Mouse (Mus musculus): ENCODE measurements around the gene Trim25. TPM values are rescaled to one million over a fixed set of nuclear protein-coding genes. Genes with fewer than 3 reads are reported as not detected.

The Trim25 gene
- total and polyA plus RNA-seq, 2 experiments from 2014 or later = 7.8 to 16.1 TPM

- peaks cover 6% of the 10 kb centered on the region for H3K4me1 ChIP-seq (ENCODE audit: control insufficient read depth, insufficient read depth)
- no peaks in the 10 kb centered on the region for H3K27me3 ChIP-seq (ENCODE audit: control insufficient read depth, insufficient read depth, low read length)
- DNase-seq (ENCODE audit: low spot score) = no peak
- H3K9me3 ChIP-seq (replicated peaks; ENCODE audit: control insufficient read depth, low read length) = no peaks in the 10 kb centered on the region
- no peak within 1 kb of the TSS for H3K4me2 ChIP-seq (ENCODE audit: low read depth, low read length)
- no peak within 1 kb of the TSS for H3K4me3 ChIP-seq (ENCODE audit: low read depth, low read length)
- TF ChIP-seq EP300 (IDR thresholded peaks at IDR 0.05; ENCODE audit: low read depth) (no peak), CTCF (IDR thresholded peaks at IDR 0.05; ENCODE audit: low read depth) (no peak)
- no peak within 1 kb of the TSS for H3K27ac ChIP-seq (ENCODE audit: low read depth)
- H3K9ac ChIP-seq (replicated peaks; ENCODE audit: low read depth, low read length) = no peak within 1 kb of the TSS
- H3K36me3 ChIP-seq (replicated peaks; ENCODE audit: control insufficient read depth, insufficient read depth, low read length) = no peaks in the 10 kb centered on the region
- 39% methylated on average over 2 of the region's 2 CpGs for WGBS
- no peak for ATAC-seq (ENCODE audit: insufficient read depth, low read depth)
These were observed 28.9 kb upstream of the Trim25 start, which contains the start of gene Coil for GRCm38 (mm10) chr11:88970202-88970732. Gene Coil, plus strand, starts transcription at chr11:88970252.

- ATAC-seq (ENCODE audit: insufficient read depth, low read depth) = peak; percentile 88
- Histone ChIP-seq H3K27me3 (ENCODE audit: control insufficient read depth, insufficient read depth, low read length) (no peaks in the 10 kb centered on the region), H3K27ac (ENCODE audit: low read depth) (peak overlapping the region; percentile 79), H3K36me3 (replicated peaks; ENCODE audit: control insufficient read depth, insufficient read depth, low read length) (no peaks in the 10 kb centered on the region), H3K4me3 (ENCODE audit: low read depth, low read length) (peak overlapping the region; percentile 88), H3K4me2 (ENCODE audit: low read depth, low read length) (peak overlapping the region; percentile 91), H3K4me1 (ENCODE audit: control insufficient read depth, insufficient read depth) (peaks cover 6% of the 10 kb centered on the region), H3K9me3 (replicated peaks; ENCODE audit: control insufficient read depth, low read length) (no peaks in the 10 kb centered on the region), H3K9ac (replicated peaks; ENCODE audit: low read depth, low read length) (peak overlapping the region; percentile 84)
- peak; percentile 94 for DNase-seq (ENCODE audit: low spot score)
- 1% methylated on average over 61 of the region's 62 CpGs for WGBS
- TF ChIP-seq CTCF (IDR thresholded peaks at IDR 0.05; ENCODE audit: low read depth) = peak; percentile 80
- 0 out of 2 replicates have a peak, but pooled peaks have one; percentile 25 for TF ChIP-seq EP300 (IDR thresholded peaks at IDR 0.05; ENCODE audit: low read depth)
These were observed 25.1 kb upstream of the Trim25 start for GRCm38 (mm10) chr11:88973776-88974701.

- H3K4me1 ChIP-seq (ENCODE audit: control insufficient read depth, insufficient read depth) = peaks cover 6% of the 10 kb centered on the region
- 95% methylated on average over 2 of the region's 2 CpGs for WGBS
- no peak for ATAC-seq (ENCODE audit: insufficient read depth, low read depth)
These were observed 22.9 kb upstream of the Trim25 start for GRCm38 (mm10) chr11:88976320-88976719.

GRCm38 (mm10) chr11:88977188-88977587 is 22.0 kb upstream of the Trim25 start:
- 91% methylated on average over 5 of the region's 5 CpGs for WGBS
- no peak for DNase-seq (ENCODE audit: low spot score)
- no peak for TF ChIP-seq CTCF (IDR thresholded peaks at IDR 0.05; ENCODE audit: low read depth)

More at GRCm38 (mm10) chr11:88976320-88976719, 22.9 kb upstream of the Trim25 start:
- no peak overlapping the region for H3K4me3 ChIP-seq (ENCODE audit: low read depth, low read length)
- DNase-seq (ENCODE audit: low spot score) = no peak
- H3K27ac ChIP-seq (ENCODE audit: low read depth) = no peak overlapping the region
- H3K27me3 ChIP-seq (ENCODE audit: control insufficient read depth, insufficient read depth, low read length) = no peaks in the 10 kb centered on the region
- peaks cover 5% of the 10 kb centered on the region; the same call in 1 of the 2 replicates for H3K36me3 ChIP-seq (replicated peaks; ENCODE audit: control insufficient read depth, insufficient read depth, low read length)
- TF ChIP-seq CTCF (IDR thresholded peaks at IDR 0.05; ENCODE audit: low read depth) (peak; percentile 19; the same call in 1 of the 2 replicates), EP300 (IDR thresholded peaks at IDR 0.05; ENCODE audit: low read depth) (no peak)
- H3K4me2 ChIP-seq (ENCODE audit: low read depth, low read length) = no peak overlapping the region
- H3K9me3 ChIP-seq (replicated peaks; ENCODE audit: control insufficient read depth, low read length) = no peaks in the 10 kb centered on the region
- no peak overlapping the region for H3K9ac ChIP-seq (replicated peaks; ENCODE audit: low read depth, low read length)

GRCm38 (mm10) chr11:88981337-88981736 is 17.8 kb upstream of the Trim25 start:
- 81% methylated on average over 8 of the region's 8 CpGs for WGBS
- Histone ChIP-seq H3K9me3 (replicated peaks; ENCODE audit: control insufficient read depth, low read length) (no peaks in the 10 kb centered on the region), H3K9ac (replicated peaks; ENCODE audit: low read depth, low read length) (no peak overlapping the region), H3K4me3 (ENCODE audit: low read depth, low read length) (no peak overlapping the region), H3K4me1 (ENCODE audit: control insufficient read depth, insufficient read depth) (no peaks in the 10 kb centered on the region), H3K27ac (ENCODE audit: low read depth) (no peak overlapping the region), H3K4me2 (ENCODE audit: low read depth, low read length) (no peak overlapping the region), H3K36me3 (replicated peaks; ENCODE audit: control insufficient read depth, insufficient read depth, low read length) (peaks cover 25% of the 10 kb centered on the region), H3K27me3 (ENCODE audit: control insufficient read depth, insufficient read depth, low read length) (no peaks in the 10 kb centered on the region)
- ATAC-seq (ENCODE audit: insufficient read depth, low read depth) (no peak), DNase-seq (ENCODE audit: low spot score) (no peak)
- TF ChIP-seq EP300 (IDR thresholded peaks at IDR 0.05; ENCODE audit: low read depth) (no peak), CTCF (IDR thresholded peaks at IDR 0.05; ENCODE audit: low read depth) (no peak)

More at GRCm38 (mm10) chr11:88977188-88977587, 22.0 kb upstream of the Trim25 start:
- Histone ChIP-seq H3K4me1 (ENCODE audit: control insufficient read depth, insufficient read depth) (peaks cover 6% of the 10 kb centered on the region), H3K9me3 (replicated peaks; ENCODE audit: control insufficient read depth, low read length) (no peaks in the 10 kb centered on the region), H3K4me3 (ENCODE audit: low read depth, low read length) (no peak overlapping the region), H3K27me3 (ENCODE audit: control insufficient read depth, insufficient read depth, low read length) (no peaks in the 10 kb centered on the region), H3K27ac (ENCODE audit: low read depth) (no peak overlapping the region), H3K9ac (replicated peaks; ENCODE audit: low read depth, low read length) (no peak overlapping the region), H3K36me3 (replicated peaks; ENCODE audit: control insufficient read depth, insufficient read depth, low read length) (peaks cover 8% of the 10 kb centered on the region; the same call in 1 of the 2 replicates), H3K4me2 (ENCODE audit: low read depth, low read length) (no peak overlapping the region)
- ATAC-seq (ENCODE audit: insufficient read depth, low read depth) = no peak

All from heart, postnatal 0 days (tissue).